Mouse (Mus musculus) CH12.LX (cell line): Measurements from ENCODE around the gene Rpl41. TPM values are rescaled to one million over a fixed set of nuclear protein-coding genes. Genes with fewer than 3 reads are reported as not detected.
A peak's percentile ranks its signal among the peaks of the same experiment; 100 is the strongest.
"Not testable (repeated sequence)": the region's sequence is repeated elsewhere in the genome, so short reads cannot be mapped to it uniquely, and the experiment has no call there.

ENCODE experiments used
- DNase-seq: peaks from one replicate; pipeline ENCODE4 v3.0.0-alpha.2; 2013; ENCODE audit errors: extremely low read depth
- H3K27ac ChIP-seq: 2 replicates; pipeline ENCODE4 v1.5.1; 2012; ENCODE audit warnings: low read depth, mild to moderate bottlenecking, control low read depth, moderate library complexity; ENCODE audit not compliant: insufficient read depth
- H3K27me3 ChIP-seq: replicated peaks from 2 replicates; pipeline ENCODE3; 2012; ENCODE audit warnings: inconsistent platforms
- H3K36me3 ChIP-seq, 2 experiments: replicated peaks in 1 of 2; 2 replicates each; pipeline versions ENCODE3 to v1.6.1; 2012; ENCODE audit warnings: inconsistent platforms in 1 of 2, low read length in 1 of 2, mild to moderate bottlenecking in 1 of 2, mixed read lengths in 1 of 2, moderate library complexity in 1 of 2; ENCODE audit not compliant: control insufficient read depth in 1 of 2, insufficient read depth in 1 of 2
- H3K4me1 ChIP-seq, 2 experiments: 2 replicates each; pipeline ENCODE4 v1.6.1; 2012; ENCODE audit warnings: inconsistent platforms in 1 of 2, moderate library complexity in 1 of 2; ENCODE audit not compliant: insufficient read depth in 2 of 2, control insufficient read depth in 1 of 2
- H3K4me2 ChIP-seq: 2 replicates; pipeline ENCODE4 v1.6.1; 2012; ENCODE audit warnings: low read depth, mild to moderate bottlenecking, control low read depth; ENCODE audit not compliant: poor library complexity, insufficient read depth, severe bottlenecking
- H3K4me3 ChIP-seq, 3 experiments: fragments of 150-350 bp in 1 of 3; sonication (generic) in 1 of 3; replicated peaks in 1 of 3; 2 replicates each; pipeline versions ENCODE3 to v1.5.1; 2011 to 2012; ENCODE audit warnings: low read depth in 2 of 3, low read length in 2 of 3, mild to moderate bottlenecking in 2 of 3, moderate library complexity in 2 of 3, control low read depth in 1 of 3, improper control_type of control experiment in 1 of 3, inconsistent platforms in 1 of 3, mixed read lengths in 1 of 3; ENCODE audit not compliant: poor library complexity in 1 of 3
- H3K79me2 ChIP-seq: replicated peaks from 2 replicates; pipeline ENCODE4 v1.6.1; 2012; ENCODE audit warnings: mild to moderate bottlenecking, moderate library complexity; ENCODE audit not compliant: control insufficient read depth, poor library complexity, insufficient read depth, severe bottlenecking; ENCODE audit errors: extremely low read depth
- H3K9ac ChIP-seq: 2 replicates; pipeline ENCODE4 v1.6.1; 2012; ENCODE audit warnings: low read depth, mild to moderate bottlenecking, control low read depth, moderate library complexity; ENCODE audit not compliant: insufficient read depth
- H3K9me3 ChIP-seq: replicated peaks from 2 replicates; pipeline ENCODE3; 2012; ENCODE audit warnings: low read length, inconsistent platforms, mixed read lengths
- CHD1 ChIP-seq: IDR thresholded peaks from 2 replicates; pipeline ENCODE4 v1.6.1; 2012; ENCODE audit warnings: low read depth, low read length, improper control_type of control experiment, inconsistent platforms
- CTCF ChIP-seq, 2 experiments: IDR thresholded peaks in 1 of 2; conservative IDR thresholded peaks in 1 of 2; 2 replicates each; pipeline ENCODE4 v1.5.1; 2011 to 2012; ENCODE audit warnings: low read depth in 2 of 2, low read length in 2 of 2, improper control_type of control experiment in 1 of 2, inconsistent platforms in 1 of 2, mild to moderate bottlenecking in 1 of 2, moderate library complexity in 1 of 2
- ELF1 ChIP-seq: IDR thresholded peaks from 2 replicates; pipeline ENCODE4 v1.6.1; 2014; ENCODE audit warnings: low read depth, mild to moderate bottlenecking, inconsistent platforms, low read length, improper control_type of control experiment
- EP300 ChIP-seq: IDR thresholded peaks from 2 replicates; pipeline ENCODE4 v1.6.1; 2011; ENCODE audit warnings: low read length, improper control_type of control experiment
- ETS1 ChIP-seq: conservative IDR thresholded peaks from 2 replicates; pipeline ENCODE4 v1.6.1; 2012; ENCODE audit warnings: low read depth, mild to moderate bottlenecking, inconsistent platforms, low read length, improper control_type of control experiment, moderate library complexity
- HCFC1 ChIP-seq: IDR thresholded peaks from 2 replicates; pipeline ENCODE4 v1.6.1; 2012; ENCODE audit warnings: low read depth, mild to moderate bottlenecking, inconsistent platforms, low read length, improper control_type of control experiment
- IRF4 ChIP-seq: IDR thresholded peaks from 2 replicates; pipeline ENCODE4 v1.6.1; 2014; ENCODE audit warnings: low read depth, mild to moderate bottlenecking, inconsistent platforms, low read length, improper control_type of control experiment
- KAT2A ChIP-seq: IDR thresholded peaks from 2 replicates; pipeline ENCODE4 v1.6.1; 2012; ENCODE audit warnings: low read length, improper control_type of control experiment, inconsistent platforms; ENCODE audit not compliant: insufficient replicate concordance
- MAZ ChIP-seq: IDR thresholded peaks from 2 replicates; pipeline ENCODE4 v1.6.1; 2012; ENCODE audit warnings: low read depth, mild to moderate bottlenecking, inconsistent platforms, low read length, improper control_type of control experiment, moderate library complexity
- MEF2A ChIP-seq: IDR thresholded peaks from 2 replicates; pipeline ENCODE4 v1.6.1; 2014; ENCODE audit warnings: low read depth, mild to moderate bottlenecking, inconsistent platforms, low read length, improper control_type of control experiment, borderline replicate concordance
- MYC ChIP-seq: IDR thresholded peaks from 2 replicates; pipeline ENCODE4 v1.6.1; 2011; ENCODE audit warnings: low read depth, mild to moderate bottlenecking, improper control_type of control experiment, low read length
- NELFE ChIP-seq: IDR thresholded peaks from 2 replicates; pipeline ENCODE4 v1.6.1; 2011; ENCODE audit warnings: low read depth, low read length, improper control_type of control experiment
- NRF1 ChIP-seq: IDR thresholded peaks from 2 replicates; pipeline ENCODE4 v1.6.1; 2014; ENCODE audit warnings: low read depth, mild to moderate bottlenecking, inconsistent platforms, low read length, improper control_type of control experiment, moderate library complexity
- PAX5 ChIP-seq: IDR thresholded peaks from 2 replicates; pipeline ENCODE4 v1.6.1; 2012; ENCODE audit warnings: low read length, inconsistent platforms, mixed read lengths
- POLR2A ChIP-seq: IDR thresholded peaks from 2 replicates; pipeline ENCODE4 v1.6.1; 2011; ENCODE audit warnings: low read depth, mild to moderate bottlenecking, improper control_type of control experiment, low read length
- POLR2AphosphoS2 ChIP-seq: IDR thresholded peaks from 2 replicates; pipeline ENCODE4 v1.6.1; 2011; ENCODE audit warnings: low read depth, low read length, improper control_type of control experiment
- RAD21 ChIP-seq: IDR thresholded peaks from 2 replicates; pipeline ENCODE4 v1.6.1; 2011; ENCODE audit warnings: low read depth, mild to moderate bottlenecking, low read length, improper control_type of control experiment, moderate library complexity
- SMC3 ChIP-seq: IDR thresholded peaks from 2 replicates; pipeline ENCODE4 v1.6.1; 2011; ENCODE audit warnings: low read depth, low read length, improper control_type of control experiment
- TBP ChIP-seq: conservative IDR thresholded peaks from 2 replicates; pipeline ENCODE4 v1.6.1; 2011; ENCODE audit warnings: low read depth, low read length, improper control_type of control experiment
- USF2 ChIP-seq: conservative IDR thresholded peaks from 2 replicates; pipeline ENCODE4 v1.6.1; 2011; ENCODE audit warnings: low read depth, low read length, improper control_type of control experiment
- ZKSCAN1 ChIP-seq: IDR thresholded peaks from 2 replicates; pipeline ENCODE4 v1.6.1; 2012; ENCODE audit warnings: low read depth, inconsistent platforms, low read length, improper control_type of control experiment, borderline replicate concordance
- dilution Hi-C: fragments of 300-500 bp; cut with MboI; formaldehyde crosslinking; loops from 2 replicates; pipeline ENCODE4 v1.14.3; 2020; ENCODE audit warnings: low sequenced_read_pairs; ENCODE audit not compliant: extremely low pct_unique_long_range_greater_than_20kb, extremely low pct_ligation_motif_present
- in situ Hi-C: fragments of 300-500 bp; cut with MboI; formaldehyde crosslinking; loops from 3 replicates; pipeline ENCODE4 v1.14.3; 2019; ENCODE audit warnings: low sequenced_read_pairs, low pct_ligation_motif_present, low pct_unique_long_range_greater_than_20kb, mixed read lengths
- polyA plus RNA-seq: library from polyadenylated mRNA; unstranded; fragments of >175 nt; gene quantifications from 2 replicates; pipeline ENCODE4 v1.2.1, GENCODE M21; 2012; ENCODE audit warnings: low read depth; ENCODE audit not compliant: insufficient read length
- total RNA-seq, 2 experiments: library from RNA; depleted of rRNA; stranded (reverse); fragments of 300-350 nt in 1 of 2; fragments of >200 nt in 1 of 2; gene quantifications; 2 replicates each; pipeline ENCODE4 v1.2.3; 2012 to 2014

Gene Rpl41
- total and polyA plus RNA-seq, 3 experiments: 2,709 to 8,549 (median 8,065) TPM

GRCm38 (mm10) chr10:128508260-128508659 is 40.8 kb downstream of the Rpl41 start:
- dilution Hi-C loops: no loop called here
- TF ChIP-seq MAZ: no peak
- no peak for TF ChIP-seq PAX5
- no peak for TF ChIP-seq POLR2AphosphoS2
- TF ChIP-seq RAD21: no peak
- TF ChIP-seq SMC3: no peak
- TF ChIP-seq MYC: no peak
- TF ChIP-seq NRF1: no peak
- TF ChIP-seq TBP: no peak
- TF ChIP-seq CTCF (conservative IDR thresholded peaks at IDR 0.05 in 1 of 2, IDR thresholded peaks at IDR 0.05 in 1 of 2; ENCODE audit: low read depth in 2 of 2, low read length in 2 of 2): no peak
- no peak for TF ChIP-seq USF2
- no peak for TF ChIP-seq EP300
- no peak for TF ChIP-seq POLR2A
- no peak for TF ChIP-seq NELFE
- TF ChIP-seq MEF2A: no peak
- TF ChIP-seq ZKSCAN1: no peak
- TF ChIP-seq ELF1: no peak
- no peak for TF ChIP-seq HCFC1
- no peak for TF ChIP-seq ETS1
- TF ChIP-seq IRF4: no peak

GRCm38 (mm10) chr10:128505974-128506373 is 43.1 kb downstream of the Rpl41 start:
- H3K4me1 ChIP-seq: peaks cover 6 to 12% of the 10 kb centered on the region in 2 experiments
- dilution Hi-C loops (no loop called here), in situ Hi-C loops (no loop called here)
- H3K27ac ChIP-seq: no peak overlapping the region
- no peak for DNase-seq
- no peaks in the 10 kb centered on the region for H3K79me2 ChIP-seq
- H3K36me3 ChIP-seq: peaks cover 12 to 23% of the 10 kb centered on the region in 2 experiments
- H3K9me3 ChIP-seq: peaks cover 2% of the 10 kb centered on the region
- no peak overlapping the region for H3K4me3 ChIP-seq
- H3K9ac ChIP-seq: no peak overlapping the region
- H3K4me2 ChIP-seq: no peak overlapping the region
- TF ChIP-seq SMC3: 0 out of 2 replicates have a peak, but pooled peaks have one; percentile 15
- no peak for TF ChIP-seq CHD1
- TF ChIP-seq KAT2A: no peak
- TF ChIP-seq CTCF (conservative IDR thresholded peaks at IDR 0.05 in 1 of 2, IDR thresholded peaks at IDR 0.05 in 1 of 2; ENCODE audit: low read depth in 2 of 2, low read length in 2 of 2): peak in 1 of 2 experiments; percentile 40; a peak in 2 of 4 replicates
- TF ChIP-seq TBP: no peak
- TF ChIP-seq NRF1: no peak
- no peaks in the 10 kb centered on the region for H3K27me3 ChIP-seq

More at GRCm38 (mm10) chr10:128508260-128508659, 40.8 kb downstream of the Rpl41 start:
- H3K9me3 ChIP-seq: peaks cover 2% of the 10 kb centered on the region
- H3K9ac ChIP-seq: no peak overlapping the region
- no peak overlapping the region for H3K27ac ChIP-seq
- no peak overlapping the region for H3K4me3 ChIP-seq
- in situ Hi-C loops: no loop called here
- H3K36me3 ChIP-seq: peaks cover 31 to 42% of the 10 kb centered on the region in 2 experiments
- H3K27me3 ChIP-seq: no peaks in the 10 kb centered on the region
- H3K4me2 ChIP-seq: no peak overlapping the region
- peaks cover 6 to 12% of the 10 kb centered on the region in 2 experiments for H3K4me1 ChIP-seq
- no peak for DNase-seq
- H3K79me2 ChIP-seq: no peaks in the 10 kb centered on the region

- H3K79me2 ChIP-seq, H3K27me3 ChIP-seq, dilution Hi-C loops, H3K9ac ChIP-seq, in situ Hi-C loops, H3K4me3 ChIP-seq, H3K9me3 ChIP-seq, H3K4me2 ChIP-seq, H3K27ac ChIP-seq, DNase-seq: not testable (repeated sequence)
- H3K4me1 ChIP-seq: peaks cover 6 to 12% of the 10 kb centered on the region in 2 experiments
- H3K36me3 ChIP-seq: peaks cover 6 to 17% of the 10 kb centered on the region in 2 experiments
Observed at GRCm38 (mm10) chr10:128505371-128505667, 43.8 kb downstream of the Rpl41 start.
